Mouse (Mus musculus): ENCODE data around the gene Cstf2t.

The Cstf2t gene

DNA sequence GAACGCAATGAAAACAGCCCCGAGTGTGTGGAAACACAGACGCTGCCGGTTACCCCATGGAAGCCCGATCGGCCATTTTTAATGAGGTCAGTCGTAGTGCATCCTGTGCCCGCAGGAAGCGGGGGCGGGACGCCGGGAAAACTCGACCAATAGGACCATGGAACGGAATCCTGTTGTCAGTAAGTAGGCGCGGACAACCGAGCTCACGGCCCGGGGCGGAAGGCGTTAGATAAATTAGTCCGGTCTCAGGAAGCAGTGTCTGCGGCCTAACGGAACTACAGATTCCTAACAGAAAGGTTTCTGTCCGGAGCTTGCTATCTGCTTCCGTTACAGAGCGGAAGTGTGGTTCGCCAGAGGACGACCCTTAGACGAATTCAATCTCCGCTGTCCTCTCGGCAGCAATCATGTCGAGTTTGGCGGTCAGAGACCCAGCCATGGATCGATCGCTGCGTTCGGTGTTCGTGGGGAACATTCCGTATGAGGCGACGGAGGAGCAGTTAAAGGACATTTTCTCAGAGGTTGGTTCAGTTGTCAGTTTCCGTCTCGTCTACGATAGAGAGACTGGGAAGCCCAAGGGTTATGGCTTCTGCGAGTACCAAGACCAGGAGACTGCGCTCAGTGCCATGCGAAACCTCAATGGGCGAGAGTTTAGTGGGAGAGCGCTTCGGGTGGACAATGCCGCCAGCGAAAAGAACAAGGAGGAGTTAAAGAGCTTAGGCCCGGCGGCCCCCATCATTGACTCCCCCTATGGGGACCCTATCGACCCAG is at the start of gene Cstf2t:
TSS of gene Cstf2t (plus strand) at position 176 of the 768 bp plus-strand sequence.
- peak; percentile 97 for DNase-seq (ENCODE audit: low spot score)

DNA sequence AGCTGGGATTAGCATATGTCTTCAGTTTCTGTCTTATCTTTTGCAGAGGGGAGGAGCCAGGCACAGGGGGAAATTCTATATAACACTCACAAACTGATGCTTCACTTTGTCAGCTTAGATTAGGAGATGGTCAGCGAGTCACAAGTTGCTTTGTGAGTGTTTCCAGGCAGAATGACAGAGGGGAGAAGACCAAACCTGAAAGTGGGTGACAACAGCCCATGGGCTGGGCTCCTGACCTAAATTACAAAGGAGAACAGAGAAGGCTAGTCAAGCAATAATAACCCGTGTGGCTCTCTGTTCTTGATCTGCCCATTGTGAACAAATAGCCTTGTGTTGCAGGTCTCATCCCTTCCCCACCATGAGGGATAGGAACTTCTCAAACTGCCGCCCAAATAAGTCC is 43.7 kb upstream of the Cstf2t start:
- no peak for DNase-seq (ENCODE audit: low spot score)

DNA sequence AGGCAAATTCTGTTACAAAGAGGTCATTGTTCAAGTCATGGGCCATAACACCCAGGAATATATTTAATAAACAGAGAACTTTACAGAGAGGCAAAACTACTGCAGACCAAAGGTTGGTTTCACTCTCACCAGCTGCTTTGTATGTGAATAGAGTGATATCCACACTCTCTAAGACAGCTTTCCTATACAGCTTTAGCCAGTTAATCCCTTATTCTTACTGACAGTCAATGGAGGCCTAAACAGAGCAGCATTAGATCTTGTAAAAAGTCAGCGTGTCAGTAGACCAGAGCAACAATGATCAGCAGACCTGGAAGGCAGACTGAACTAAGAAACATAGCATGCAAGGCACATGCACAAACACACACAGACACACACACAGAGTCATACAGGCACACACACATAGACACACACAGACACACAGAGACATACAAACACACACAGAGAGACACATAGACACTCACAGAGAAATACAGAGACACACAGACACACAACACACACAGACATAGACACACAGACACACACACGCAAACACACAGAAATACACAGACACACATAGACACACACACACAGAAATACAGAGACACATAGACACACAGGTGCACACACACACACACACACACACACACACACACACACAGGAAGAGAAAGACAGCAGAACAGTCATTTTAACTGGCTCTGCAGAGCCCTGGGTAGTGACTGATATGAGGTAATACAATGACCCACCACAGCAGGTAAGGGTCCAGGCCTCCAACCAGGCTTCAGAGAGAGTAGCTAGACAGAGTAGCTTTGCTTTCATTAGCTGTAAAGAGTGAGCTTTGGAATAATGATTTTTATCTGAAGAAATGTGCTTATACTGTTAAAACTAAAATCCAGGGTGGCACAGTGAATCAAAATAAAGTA is 41.4 kb upstream of the Cstf2t start:
- no peak for DNase-seq (ENCODE audit: low spot score)

DNA sequence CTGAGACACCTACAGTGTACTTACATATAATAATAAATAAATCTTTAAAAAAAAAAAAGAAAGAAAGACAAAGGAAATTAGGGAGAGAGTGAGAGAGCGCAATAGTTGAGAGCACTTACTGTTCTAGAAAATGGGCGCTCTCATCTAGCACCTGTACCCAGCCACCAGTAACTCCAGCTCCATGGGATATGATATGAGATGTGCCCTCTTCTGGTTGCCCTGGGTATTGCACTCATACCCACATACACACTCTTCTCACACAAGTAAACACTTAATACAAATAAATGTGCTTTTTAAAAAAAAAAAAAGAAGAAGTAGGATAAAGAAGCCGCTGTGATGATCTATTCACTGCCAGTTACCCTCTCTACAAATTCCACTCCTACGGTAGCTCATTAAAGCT is 36.0 kb upstream of the Cstf2t start:
- DNase-seq (ENCODE audit: low spot score): no peak

DNA sequence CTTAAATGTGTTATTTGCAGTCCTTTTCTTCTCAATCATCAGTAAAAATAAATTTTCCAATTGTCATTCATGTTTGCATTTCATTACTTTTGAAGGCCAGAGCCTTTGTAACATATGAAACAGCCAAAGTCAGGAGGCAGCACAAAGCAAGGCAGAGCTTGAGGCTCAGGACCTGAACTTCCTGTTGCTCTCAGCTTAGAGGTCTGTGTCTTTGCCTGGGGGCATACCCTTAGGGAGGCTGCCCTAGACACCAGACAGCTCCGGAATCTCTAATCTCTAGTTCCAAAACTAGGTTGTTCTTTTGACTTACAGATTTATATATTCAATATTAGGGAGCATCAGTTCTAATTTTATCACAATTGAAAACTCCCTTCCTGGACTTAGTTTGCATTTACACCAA is 17.9 kb upstream of the Cstf2t start:
- DNase-seq (ENCODE audit: low spot score): no peak

DNA sequence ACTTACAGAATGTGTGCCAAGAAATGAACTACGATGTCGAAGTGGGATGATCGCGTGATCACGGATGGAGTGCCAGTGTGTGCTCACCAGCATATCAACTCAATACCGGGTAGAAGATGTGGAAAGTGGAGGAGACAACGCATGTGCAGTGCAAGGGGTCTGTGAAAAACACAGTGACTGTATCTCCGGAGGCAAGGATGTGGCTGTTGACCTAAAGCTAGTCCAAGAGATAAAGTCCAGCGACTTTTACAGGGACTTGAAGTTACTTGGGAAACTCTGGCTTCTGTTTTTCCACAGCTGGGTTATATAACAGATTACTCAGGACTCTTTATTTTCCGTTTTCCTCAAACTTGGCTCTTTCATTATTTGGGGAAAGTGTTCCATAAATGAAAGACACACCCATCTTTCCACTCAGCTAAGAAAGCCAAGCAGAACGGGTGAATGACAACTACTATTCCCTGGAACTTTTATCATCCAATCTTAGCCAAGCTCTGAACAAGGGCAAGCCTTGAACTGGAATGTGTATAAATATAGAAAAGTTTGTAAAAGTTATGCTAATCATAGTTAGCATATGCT is 17.3 kb upstream of the Cstf2t start:
- DNase-seq (ENCODE audit: low spot score): no peak

DNA sequence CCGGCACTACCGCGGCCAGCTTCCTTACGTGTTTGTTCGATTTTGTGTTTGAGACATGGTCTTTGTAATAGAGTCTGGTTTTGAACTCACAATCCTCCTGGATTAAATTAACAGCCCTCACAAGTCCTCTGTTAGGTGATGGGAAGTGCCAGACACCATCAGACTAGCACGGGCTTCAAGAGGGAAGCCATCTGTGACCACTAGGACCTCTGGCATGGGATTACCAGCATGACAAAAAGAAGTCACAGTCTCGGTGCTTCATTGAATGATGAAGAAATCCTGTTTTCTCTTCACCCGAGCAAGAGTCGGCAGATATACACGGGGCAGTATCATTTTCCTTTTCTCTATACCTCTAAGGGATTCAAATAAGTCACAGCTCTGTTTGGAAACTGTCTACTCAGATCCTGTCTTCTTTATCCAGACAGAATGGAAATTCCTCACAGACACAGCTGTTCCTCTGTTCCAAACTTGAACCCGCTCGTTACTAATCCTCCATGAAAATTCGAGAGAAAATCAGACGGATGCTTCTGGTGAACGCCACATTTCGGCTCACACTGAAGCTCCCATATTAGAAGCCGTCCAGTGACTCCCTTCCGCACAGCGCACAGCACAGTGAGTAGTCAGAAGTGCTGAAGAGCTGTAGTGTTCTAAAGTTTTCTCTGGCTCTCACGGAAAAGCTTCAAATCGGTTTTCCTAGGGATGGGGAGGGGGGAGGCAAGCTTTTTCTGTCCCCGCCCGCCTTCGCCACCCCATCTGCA is 8.5 kb upstream of the Cstf2t start:
- no peak for DNase-seq (ENCODE audit: low spot score)

DNA sequence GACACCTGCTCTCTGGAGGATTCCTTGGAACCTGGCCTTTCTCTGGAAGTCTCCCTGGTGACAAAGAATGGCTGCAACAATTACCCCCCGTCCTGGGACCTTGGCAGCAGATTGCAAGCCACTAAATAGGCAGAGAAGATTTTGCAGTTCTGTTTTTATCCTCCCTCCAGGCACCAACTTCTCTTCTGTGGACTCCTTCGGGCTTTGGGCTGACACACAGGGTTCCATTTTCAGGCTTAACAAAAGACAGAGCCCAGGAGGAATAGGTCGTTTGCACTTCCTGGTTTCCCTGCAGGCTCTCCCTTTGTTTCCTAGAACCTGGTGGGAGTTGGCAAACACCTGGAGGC is 7.9 kb upstream of the Cstf2t start:
- DNase-seq (ENCODE audit: low spot score): no peak

DNA sequence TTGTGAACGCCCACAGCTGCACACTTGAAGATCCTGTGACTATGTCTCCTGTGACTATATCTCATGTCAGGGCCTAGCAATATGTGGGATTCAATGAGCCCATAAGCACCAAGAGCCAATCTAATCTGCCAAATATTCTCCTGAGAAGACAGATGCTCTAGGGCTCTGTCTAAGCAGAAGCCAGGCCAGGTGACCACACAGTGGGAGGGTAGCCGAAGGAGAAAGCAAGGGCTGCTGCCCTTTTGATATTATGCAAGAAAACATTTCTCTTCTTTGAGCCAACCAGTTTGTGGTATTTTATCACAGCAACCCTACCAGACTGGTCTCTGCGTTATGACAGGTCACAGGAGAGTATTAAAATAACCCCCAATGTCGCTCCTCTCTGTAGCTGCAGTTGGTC is 6.5 kb upstream of the Cstf2t start:
- DNase-seq (ENCODE audit: low spot score): no peak

DNA sequence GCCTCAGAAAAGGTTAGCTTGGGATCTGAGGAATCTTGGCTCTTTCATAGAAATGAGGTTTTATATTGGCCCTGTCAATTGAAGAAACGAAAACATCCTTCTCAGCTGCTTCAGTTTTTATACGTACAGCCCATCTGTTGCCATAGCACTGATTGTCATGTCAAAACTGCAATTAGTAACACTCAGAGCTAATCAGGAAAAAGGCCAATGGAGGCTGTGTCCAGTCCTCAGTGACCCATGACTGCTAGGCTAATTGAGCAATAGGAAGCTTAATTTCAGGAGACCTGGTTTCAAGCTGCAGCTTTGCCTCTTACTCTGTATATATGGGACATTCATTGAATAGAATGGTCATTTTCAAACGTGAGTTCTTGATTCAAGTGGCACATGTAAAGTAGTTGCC is 4.4 kb upstream of the Cstf2t start:
- DNase-seq (ENCODE audit: low spot score): no peak

DNA sequence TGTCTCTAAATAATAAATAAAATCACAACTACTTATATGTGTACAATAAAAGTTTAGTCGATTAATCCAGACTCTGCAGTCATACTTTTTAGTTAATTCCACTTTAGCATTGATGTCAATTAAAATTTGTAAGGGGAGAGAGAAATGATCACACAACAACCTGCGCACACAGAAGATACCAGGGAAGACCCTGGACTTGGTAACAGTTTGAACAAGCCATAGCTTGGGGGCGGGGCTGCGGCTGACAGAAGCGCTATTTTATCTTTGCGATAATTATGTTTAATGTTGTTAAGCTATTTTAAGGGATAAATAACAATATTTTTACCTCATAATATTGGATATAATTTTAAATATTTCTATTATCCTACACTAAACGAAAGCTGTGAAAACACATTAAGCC is 411 bp upstream of the Cstf2t start:
- no peak for DNase-seq (ENCODE audit: low spot score)

DNA sequence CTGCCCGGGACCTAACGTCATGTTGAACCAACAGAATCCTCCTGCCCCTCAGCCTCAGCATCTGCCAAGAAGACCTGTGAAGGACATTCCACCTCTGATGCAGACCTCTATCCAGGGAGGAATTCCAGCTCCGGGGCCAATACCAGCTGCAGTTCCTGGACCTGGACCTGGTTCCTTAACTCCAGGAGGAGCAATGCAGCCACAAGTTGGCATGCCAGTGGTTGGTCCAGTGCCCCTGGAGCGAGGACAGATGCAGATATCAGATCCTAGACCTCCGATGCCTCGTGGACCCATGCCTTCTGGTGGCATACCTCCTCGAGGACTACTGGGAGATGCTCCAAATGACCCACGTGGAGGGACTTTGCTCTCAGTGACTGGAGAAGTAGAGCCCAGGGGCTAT is 1.1 kb downstream of the Cstf2t start:
- DNase-seq (ENCODE audit: low spot score): no peak

DNA sequence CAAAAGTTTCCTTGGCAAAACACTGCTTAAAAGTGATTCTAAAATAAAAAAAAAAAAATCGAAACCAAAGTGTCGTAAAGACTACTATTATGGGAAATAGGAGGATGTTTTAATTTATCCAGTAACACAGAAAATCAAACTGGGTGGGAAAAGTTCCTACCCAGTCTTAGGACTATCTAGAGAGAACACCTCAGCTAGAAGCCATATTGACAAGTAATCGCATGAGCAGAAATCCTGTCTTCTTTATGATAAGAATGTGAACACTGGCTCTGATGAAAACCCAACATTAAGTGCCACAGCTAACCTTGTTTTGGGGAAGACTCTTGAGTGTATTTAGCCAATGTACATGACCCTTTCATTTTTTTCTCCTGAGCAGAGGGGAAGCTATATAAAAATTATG is 15.2 kb downstream of the Cstf2t start:
- no peak for DNase-seq (ENCODE audit: low spot score)

DNA sequence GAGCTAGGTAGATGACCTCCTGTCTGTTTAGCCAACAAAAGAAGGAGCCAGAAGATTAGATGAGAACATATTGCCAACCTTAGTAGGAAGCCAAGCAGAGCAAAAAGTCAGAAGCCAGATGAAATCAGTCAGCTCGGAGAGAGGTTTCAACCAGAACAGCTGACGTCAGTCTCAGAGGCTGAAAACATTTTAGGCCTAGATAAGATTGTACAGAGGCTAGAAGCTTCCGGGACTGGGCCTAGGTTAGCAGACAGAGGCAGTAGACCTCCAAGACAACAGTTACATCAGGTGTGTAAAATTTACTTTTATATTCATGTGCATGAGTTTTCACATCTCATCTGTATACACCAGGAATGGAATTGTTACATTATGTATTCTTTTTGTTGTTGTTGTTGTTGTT is 16.7 kb downstream of the Cstf2t start:
- no peak for DNase-seq (ENCODE audit: low spot score)

DNA sequence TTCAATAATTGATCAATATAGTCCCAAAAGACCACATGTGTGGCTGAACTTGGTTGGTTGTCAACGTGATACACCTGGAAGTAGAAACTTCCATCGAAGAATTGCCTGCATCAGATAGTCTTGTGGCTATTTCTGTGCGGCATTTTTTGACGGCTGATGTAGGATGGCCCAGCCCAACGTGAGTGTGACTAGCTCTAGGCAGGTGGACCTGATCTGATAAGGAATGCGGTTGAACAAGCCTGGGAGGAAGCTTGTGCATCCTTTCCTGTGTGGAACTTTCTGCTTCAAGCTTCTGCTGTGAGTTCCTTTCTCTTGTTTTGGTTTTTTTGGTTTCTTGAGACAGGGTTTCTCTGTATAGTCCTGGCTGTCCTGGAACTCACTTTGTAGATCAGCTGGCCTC is 22.1 kb downstream of the Cstf2t start:
- no peak for DNase-seq (ENCODE audit: low spot score)

DNA sequence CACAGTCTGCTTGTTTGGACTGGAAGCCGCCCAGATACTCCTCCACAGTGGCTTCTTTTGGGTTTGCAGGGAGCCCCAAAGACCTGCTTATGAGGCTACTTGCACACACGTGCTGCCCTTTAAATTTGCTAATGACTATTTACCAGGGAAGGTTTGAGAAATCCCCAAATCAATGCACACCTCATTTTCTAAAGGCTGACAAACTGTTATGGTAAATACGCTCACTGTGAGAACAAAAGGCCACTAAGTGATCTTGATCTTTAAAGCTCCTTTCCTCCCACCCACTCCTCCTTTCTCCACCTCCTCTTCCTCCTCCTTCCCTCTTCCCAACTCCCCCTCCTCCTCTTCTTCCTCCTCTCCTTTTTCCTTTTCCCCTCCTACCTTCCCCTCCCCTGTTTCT is 23.4 kb downstream of the Cstf2t start:
- DNase-seq (ENCODE audit: low spot score): no peak

DNA sequence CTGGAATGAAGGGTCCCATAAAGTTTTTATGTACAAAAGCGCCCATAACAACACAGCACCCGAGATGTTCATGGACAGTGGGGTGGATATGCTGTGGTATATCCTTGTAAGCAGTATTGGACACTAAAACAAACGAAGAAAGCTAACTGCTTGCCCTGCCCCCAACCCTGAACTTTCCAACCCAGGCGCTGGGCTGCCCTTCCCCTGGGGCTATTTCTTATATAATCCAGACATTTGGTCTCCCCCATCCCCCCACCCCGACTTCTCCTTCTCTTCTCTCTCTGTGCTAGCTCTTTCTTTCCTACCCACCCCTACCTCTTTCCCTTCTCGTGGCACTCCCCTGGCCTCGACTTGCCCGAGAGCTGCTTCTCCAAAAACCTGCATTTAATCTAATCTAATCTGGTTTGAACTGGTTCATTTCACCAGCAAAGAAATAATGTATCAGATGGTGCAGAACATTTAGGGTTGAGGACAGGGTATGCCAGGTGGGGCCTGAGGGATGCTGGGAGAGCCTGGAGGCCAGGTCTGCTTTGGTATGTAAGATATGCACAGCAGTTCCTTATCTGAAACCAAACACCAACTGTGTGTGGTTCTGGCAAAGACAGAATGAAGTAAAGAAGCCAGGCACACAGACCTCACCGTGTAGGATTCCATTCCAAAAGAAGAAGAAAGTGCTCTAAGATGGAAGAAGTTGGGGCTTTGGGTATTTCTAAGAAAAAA is 24.4 kb downstream of the Cstf2t start:
- peak; percentile 45 for DNase-seq (ENCODE audit: low spot score)

DNA sequence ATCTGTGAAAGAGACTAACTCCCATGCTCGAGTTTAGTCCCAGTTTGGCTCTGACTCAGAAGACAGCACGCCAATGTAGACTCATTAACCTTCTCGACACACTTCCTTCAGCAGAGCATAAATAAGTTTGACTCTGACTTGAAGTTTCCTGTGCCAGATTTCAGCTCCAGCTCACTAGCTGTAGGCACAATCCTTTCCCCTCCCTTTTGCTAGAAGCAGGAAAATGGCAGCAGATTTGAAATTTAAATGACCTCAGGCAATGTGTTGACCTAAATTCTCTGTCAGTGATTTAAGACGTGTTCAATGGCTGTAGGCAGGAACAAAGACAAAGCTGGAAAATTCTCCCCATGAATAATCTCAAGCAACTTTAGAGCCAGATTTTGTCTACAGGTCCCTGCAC is 32.1 kb downstream of the Cstf2t start:
- no peak for DNase-seq (ENCODE audit: low spot score)

DNA sequence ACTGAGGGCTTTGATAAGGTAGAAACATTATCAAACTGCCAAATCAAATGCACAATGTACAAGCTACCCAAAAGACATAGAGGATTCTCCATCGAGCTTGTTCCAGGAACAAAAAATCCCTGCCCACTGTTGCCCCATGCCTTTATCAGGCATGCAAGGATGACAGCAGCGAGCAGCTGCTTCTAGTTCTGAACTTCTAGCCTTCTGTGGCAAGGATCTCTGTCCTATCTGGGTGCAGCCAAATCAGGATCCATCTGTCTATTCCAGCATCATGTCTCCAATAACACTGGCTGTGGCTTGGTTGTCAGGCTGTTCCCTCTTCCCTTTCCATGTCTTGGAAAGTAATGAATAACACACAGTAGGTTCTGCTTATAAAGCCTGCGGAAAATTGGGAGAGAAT is 42.0 kb downstream of the Cstf2t start:
- DNase-seq (ENCODE audit: low spot score): no peak

DNA sequence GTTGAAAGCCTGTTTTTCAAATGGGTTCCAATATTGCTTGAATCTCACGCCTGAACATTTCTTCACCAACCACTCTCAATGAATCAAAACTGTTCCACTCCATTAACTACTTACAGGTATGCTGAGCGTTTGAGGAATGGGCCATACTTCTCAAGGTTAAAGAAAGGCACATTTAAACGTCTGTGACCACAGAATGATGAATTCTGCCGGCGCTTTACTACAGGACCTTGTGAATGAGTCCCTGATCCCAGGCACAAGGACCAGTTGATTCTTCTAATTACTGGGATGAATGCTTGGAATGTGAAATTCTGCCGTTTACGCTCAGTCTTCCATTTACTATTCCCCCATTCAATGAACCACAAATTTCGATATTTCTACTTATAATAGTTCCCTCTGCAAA is 50.0 kb downstream of the Cstf2t start:
- DNase-seq (ENCODE audit: low spot score): no peak

DNA sequence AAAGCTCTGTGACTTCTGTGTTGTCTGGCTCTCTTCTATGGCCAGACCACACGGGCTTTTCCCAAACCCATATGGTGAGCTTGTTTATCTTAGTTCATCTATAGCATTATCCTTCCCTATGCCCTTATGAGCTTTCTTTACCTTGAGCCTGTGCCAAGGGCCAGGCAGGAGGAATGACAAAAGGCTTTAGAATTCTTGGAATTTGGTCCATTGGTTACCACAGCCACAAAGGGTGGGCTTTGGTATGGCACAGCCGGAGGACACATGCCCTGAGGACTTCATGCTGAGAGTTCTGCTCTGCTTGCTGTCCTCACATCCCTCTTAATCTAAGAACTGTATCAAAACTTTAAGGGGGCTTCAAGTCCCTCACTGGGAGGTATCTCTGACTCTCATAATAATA is 53.7 kb downstream of the Cstf2t start:
- DNase-seq (ENCODE audit: low spot score): no peak

All from yolk sac, embryonic 10.5 days (tissue).